Mouse (Mus musculus) erythroblast, embryonic 14.5 days (primary cell): ENCODE data around the gene Wnt7b.

Experiments
- GATA1 ChIP-seq: IDR thresholded peaks from 2 replicates; pipeline ENCODE4 v1.6.1; 2012; ENCODE audit warnings: low read length, inconsistent platforms, mixed read lengths
- TAL1 ChIP-seq: IDR thresholded peaks from 3 replicates; pipeline ENCODE4 v1.6.1; 2012; ENCODE audit warnings: low read length, inconsistent platforms, mixed read lengths

DNA sequence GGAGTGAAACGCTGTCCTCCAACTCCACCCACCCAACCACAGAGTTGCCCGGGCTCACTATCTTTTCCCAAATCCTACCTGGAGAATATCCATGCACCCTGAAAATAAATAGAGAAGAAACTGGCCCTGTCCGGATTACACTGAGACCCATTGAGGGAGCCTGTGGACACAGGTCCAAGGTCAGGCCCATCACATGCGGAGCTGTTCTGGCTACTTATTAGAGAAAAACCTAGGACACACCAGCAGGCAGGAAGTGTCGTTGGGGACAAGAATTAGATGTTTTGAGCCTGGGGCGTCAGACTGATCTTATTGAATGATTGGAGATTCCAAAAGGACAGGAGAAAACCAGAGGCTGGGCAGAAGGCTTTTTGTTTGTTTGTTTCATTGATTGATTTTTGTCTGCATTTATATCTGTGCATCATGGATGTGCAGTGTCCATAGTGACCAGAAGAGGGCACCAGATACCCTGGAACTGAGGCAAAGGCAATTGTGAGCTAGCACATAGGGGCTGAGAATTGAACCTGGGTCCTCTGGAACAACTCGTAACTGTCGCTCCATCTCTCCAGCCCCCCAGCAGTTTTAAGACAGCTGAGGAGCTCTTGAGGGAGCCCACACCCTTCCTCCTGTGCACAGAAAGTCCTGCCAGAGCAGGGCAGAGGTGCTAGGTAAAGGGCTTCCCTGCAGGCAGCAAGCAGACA, 30.5 kb upstream of the Wnt7b start:
- no peak for TF ChIP-seq GATA1
- no peak for TF ChIP-seq TAL1
